Mouse (Mus musculus): ENCODE results near the gene Copz1.

Gene Copz1

GRCm38 (mm10) chr15:103305792-103306645 is 33.5 kb downstream of the Copz1 start:
- in situ Hi-C loops (cut with MboI; ENCODE audit: unreplicated experiment in 2 of 2), result loop anchor here in 1 of 2 experiments (5.0 kb wide), 1 partner anchor 119 kb away; no protein-coding TSS in a partner anchor

GRCm38 (mm10) chr15:103307125-103307524 is 34.6 kb downstream of the Copz1 start:
- in situ Hi-C loops (cut with MboI; ENCODE audit: unreplicated experiment in 2 of 2), result loop anchor here in 1 of 2 experiments (5.0 kb wide), 1 partner anchor 120 kb away; no protein-coding TSS in a partner anchor

- in situ Hi-C loops (cut with MboI; ENCODE audit: unreplicated experiment in 2 of 2), result loop anchor here in 1 of 2 experiments (5.0 kb wide), 1 partner anchor 121 kb away; no protein-coding TSS in a partner anchor
These were observed 35.8 kb downstream of the Copz1 start for GRCm38 (mm10) chr15:103308056-103308875.

- in situ Hi-C loops (cut with MboI; ENCODE audit: unreplicated experiment in 2 of 2), result loop anchor here in 1 of 2 experiments (5.0 kb wide), 1 partner anchor 122 kb away; no protein-coding TSS in a partner anchor
These were observed 36.5 kb downstream of the Copz1 start for GRCm38 (mm10) chr15:103308876-103309580.

GRCm38 (mm10) chr15:103310365-103310910 is 37.9 kb downstream of the Copz1 start, which contains the start of gene Gpr84:
Gpr84 (minus strand) TSS chr15:103310612.
- in situ Hi-C loops (cut with MboI; ENCODE audit: unreplicated experiment in 2 of 2), result loop anchor here (10.0 kb wide), 1 partner anchor 326 kb away; no protein-coding TSS in a partner anchor

- in situ Hi-C loops (cut with MboI; ENCODE audit: unreplicated experiment in 2 of 2), result loop anchor here (10.0 kb wide), 1 partner anchor 329 kb away; no protein-coding TSS in a partner anchor
These were observed 41.1 kb downstream of the Copz1 start for GRCm38 (mm10) chr15:103313495-103314095.

- in situ Hi-C loops (cut with MboI; ENCODE audit: unreplicated experiment in 2 of 2), result loop anchor here (10.0 kb wide), 1 partner anchor 329 kb away; no protein-coding TSS in a partner anchor
These were observed 41.7 kb downstream of the Copz1 start for GRCm38 (mm10) chr15:103314181-103314580.

GRCm38 (mm10) chr15:103315011-103315502 is 42.5 kb downstream of the Copz1 start:
- in situ Hi-C loops (cut with MboI; ENCODE audit: unreplicated experiment in 2 of 2), result loop anchor here (5.0 to 10.0 kb wide), 3 partner anchors 33 to 330 kb away; no protein-coding TSS in a partner anchor

- in situ Hi-C loops (cut with MboI; ENCODE audit: unreplicated experiment in 2 of 2), result loop anchor here (5.0 to 10.0 kb wide), 3 partner anchors 34 to 331 kb away; no protein-coding TSS in a partner anchor
These were observed 43.7 kb downstream of the Copz1 start for GRCm38 (mm10) chr15:103315979-103316776.

- in situ Hi-C loops (cut with MboI; ENCODE audit: unreplicated experiment in 2 of 2), result loop anchor here (5.0 to 10.0 kb wide), 3 partner anchors 35 to 332 kb away; no protein-coding TSS in a partner anchor
These were observed 44.6 kb downstream of the Copz1 start for GRCm38 (mm10) chr15:103317120-103317519.

GRCm38 (mm10) chr15:103317731-103318130 is 45.2 kb downstream of the Copz1 start:
- in situ Hi-C loops (cut with MboI; ENCODE audit: unreplicated experiment in 2 of 2), result loop anchor here (5.0 to 10.0 kb wide), 3 partner anchors 35 to 333 kb away; no protein-coding TSS in a partner anchor

GRCm38 (mm10) chr15:103318201-103318816 is 45.8 kb downstream of the Copz1 start:
- in situ Hi-C loops (cut with MboI; ENCODE audit: unreplicated experiment in 2 of 2), result loop anchor here (5.0 to 10.0 kb wide), 3 partner anchors 36 to 334 kb away; no protein-coding TSS in a partner anchor

- in situ Hi-C loops (cut with MboI; ENCODE audit: unreplicated experiment in 2 of 2), result no loop called here
These were observed 48.6 kb downstream of the Copz1 start for GRCm38 (mm10) chr15:103321076-103321475.

GRCm38 (mm10) chr15:103322396-103322795 is 49.9 kb downstream of the Copz1 start:
- in situ Hi-C loops (cut with MboI; ENCODE audit: unreplicated experiment in 2 of 2), result no loop called here

GRCm38 (mm10) chr15:103323070-103323454 is 50.5 kb downstream of the Copz1 start:
- in situ Hi-C loops (cut with MboI; ENCODE audit: unreplicated experiment in 2 of 2), result no loop called here

GRCm38 (mm10) chr15:103323455-103324247 is 51.1 kb downstream of the Copz1 start:
- in situ Hi-C loops (cut with MboI; ENCODE audit: unreplicated experiment in 2 of 2), result no loop called here

All from v-Abl transformed pro-B cells (cell line).